Mouse (Mus musculus) thymus, adult 2 months (tissue): Measurements from ENCODE around the gene Rtkn. TPM values are rescaled to one million over a fixed set of nuclear protein-coding genes. Genes with fewer than 3 reads are reported as not detected.
A peak's percentile ranks its signal among the peaks of the same experiment; 100 is the strongest.

Source experiments
- DNase-seq: peaks from one replicate; pipeline ENCODE4 v3.0.0; 2021
- H3K27ac ChIP-seq: fragments of 200-500 bp; 2 replicates; pipeline ENCODE4 v1.5.1; 2012; ENCODE audit warnings: low read length, control low read depth; ENCODE audit not compliant: control insufficient read depth, insufficient read depth
- H3K27me3 ChIP-seq: fragments of 200-500 bp; 2 replicates; pipeline ENCODE4 v1.6.1; 2012; ENCODE audit warnings: mild to moderate bottlenecking, low read length, moderate library complexity, mixed read lengths; ENCODE audit not compliant: control insufficient read depth, insufficient read depth
- H3K36me3 ChIP-seq: fragments of 200-500 bp; 2 replicates; pipeline ENCODE4 v1.6.1; 2012; ENCODE audit warnings: mild to moderate bottlenecking, low read length, moderate library complexity; ENCODE audit not compliant: control insufficient read depth, insufficient read depth
- H3K4me1 ChIP-seq: fragments of 200-500 bp; replicated peaks from 2 replicates; pipeline ENCODE4 v1.6.1; 2012; ENCODE audit warnings: low read length; ENCODE audit not compliant: control insufficient read depth, insufficient read depth
- H3K4me3 ChIP-seq: fragments of 200-500 bp; 2 replicates; pipeline ENCODE4 v1.5.1; 2012; ENCODE audit warnings: mild to moderate bottlenecking, low read length, control low read depth, moderate library complexity; ENCODE audit not compliant: control insufficient read depth, insufficient read depth
- CTCF ChIP-seq: fragments of 200-500 bp; IDR thresholded peaks from 2 replicates; pipeline ENCODE4 v1.5.1; 2012; ENCODE audit warnings: mild to moderate bottlenecking, control low read depth, low read length, moderate library complexity, borderline replicate concordance; ENCODE audit not compliant: control insufficient read depth, poor library complexity, insufficient read depth; ENCODE audit errors: extremely low read depth
- POLR2A ChIP-seq: fragments of 200-500 bp; IDR thresholded peaks from 2 replicates; pipeline ENCODE4 v1.6.1; 2012; ENCODE audit warnings: mild to moderate bottlenecking, low read length, control low read depth, moderate library complexity; ENCODE audit not compliant: control insufficient read depth, poor library complexity, insufficient read depth; ENCODE audit errors: extremely low read depth
- WGBS: fragments of 180-500 bp; shearing (Covaris S2); methylation state at CpG from one replicate; pipeline ENCODE4 v1.1.7; 2018; 5-methylcytosine and 5-hydroxymethylcytosine counted together
- polyA plus RNA-seq: library from polyadenylated mRNA; depleted of rRNA; stranded (reverse); fragments of >200 nt; gene quantifications from 2 replicates; pipeline ENCODE4 v1.2.3, GENCODE M21; 2012; rRNA removed

Gene Rtkn
- polyA plus RNA-seq, 1 experiment: 40.5 TPM

GRCm38 (mm10) chr6:83185895-83186861 is 50.9 kb downstream of the Rtkn start:
- Histone ChIP-seq H3K27me3 (no peaks in the 10 kb centered on the region), H3K36me3 (peaks cover 19% of the 10 kb centered on the region), H3K4me1 (peaks cover 6% of the 10 kb centered on the region), H3K27ac (no peak overlapping the region), H3K4me3 (no peak overlapping the region)
- TF ChIP-seq POLR2A (no peak), CTCF (no peak)
- DNase-seq: peak; percentile 52
- 43% methylated on average over 25 of the region's 25 CpGs for WGBS

DNA sequence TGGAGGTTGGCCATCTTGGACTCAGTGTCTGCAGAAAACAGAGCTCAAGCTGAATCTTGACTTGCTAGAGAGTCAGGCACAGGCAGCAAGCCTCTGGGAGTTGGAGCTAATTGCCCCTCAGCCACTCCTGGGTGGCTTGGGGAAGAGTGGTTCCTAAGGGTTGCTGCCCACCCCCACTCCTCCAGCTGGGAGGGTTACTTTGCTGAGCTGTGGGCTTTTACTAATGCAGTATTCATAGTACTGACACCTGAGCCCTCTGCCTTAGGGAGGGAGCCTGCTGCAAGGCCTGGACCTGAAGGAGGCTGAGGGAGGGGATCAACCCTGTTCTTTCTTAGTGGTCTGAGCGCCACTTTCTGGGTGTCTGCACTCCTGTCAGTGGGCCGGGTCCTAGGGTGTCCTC is 51.7 kb downstream of the Rtkn start:
- TF ChIP-seq POLR2A (no peak), CTCF (no peak)
- Histone ChIP-seq H3K36me3 (peaks cover 25% of the 10 kb centered on the region), H3K27me3 (no peaks in the 10 kb centered on the region), H3K4me1 (peaks cover 6% of the 10 kb centered on the region), H3K27ac (no peak overlapping the region), H3K4me3 (no peak overlapping the region)
- DNase-seq: no peak
- WGBS: 93% methylated on average over 2 of the region's 2 CpGs

GRCm38 (mm10) chr6:83193571-83193970 is 58.3 kb downstream of the Rtkn start:
- DNase-seq: peak; percentile 31
- Histone ChIP-seq H3K27me3 (no peaks in the 10 kb centered on the region), H3K4me3 (no peak overlapping the region), H3K4me1 (no peaks in the 10 kb centered on the region; the same call in 1 of the 2 replicates), H3K27ac (no peak overlapping the region), H3K36me3 (peaks cover 49% of the 10 kb centered on the region)
- TF ChIP-seq CTCF (no peak), POLR2A (no peak)
- WGBS: 22% methylated on average over 7 of the region's 7 CpGs

- DNase-seq: no peak
- H3K27me3 ChIP-seq: no peaks in the 10 kb centered on the region
- 91% methylated on average over 15 of the region's 15 CpGs for WGBS
- TF ChIP-seq POLR2A (no peak), CTCF (no peak)
- no peaks in the 10 kb centered on the region; the same call in 1 of the 2 replicates for H3K4me1 ChIP-seq
- H3K36me3 ChIP-seq: peaks cover 23% of the 10 kb centered on the region
- no peak overlapping the region for H3K4me3 ChIP-seq
- no peak overlapping the region for H3K27ac ChIP-seq
Observed at GRCm38 (mm10) chr6:83197345-83198004, 62.2 kb downstream of the Rtkn start.

Other genes starting within 250 kb of the Rtkn start
- 3.0 and 3.3 TPM in 2 replicates for gene Sema4f, start 195.7 kb upstream of the Rtkn start, polyA plus RNA-seq
- 0.58 and 1.3 TPM in 2 replicates for gene M1ap, start 188.6 kb upstream of the Rtkn start, polyA plus RNA-seq
- 19.9 and 21.9 TPM in 2 replicates for gene Dok1, start 102.0 kb upstream of the Rtkn start, polyA plus RNA-seq
- 2.8 and 3.1 TPM in 2 replicates for gene Loxl3, start 101.3 kb upstream of the Rtkn start, polyA plus RNA-seq
- 867 and 886 TPM in 2 replicates for gene Aup1, start 80.9 kb upstream of the Rtkn start, polyA plus RNA-seq
- gene Htra2, start 80.2 kb upstream of the Rtkn start, polyA plus RNA-seq: 64.6 and 66.4 TPM in 2 replicates
- gene Dqx1, start 77.6 kb upstream of the Rtkn start, polyA plus RNA-seq: 3.6 and 4.4 TPM in 2 replicates
- 0.11 and 0.20 TPM in 2 replicates for gene Tlx2, start 65.2 kb upstream of the Rtkn start, polyA plus RNA-seq
- 24.4 and 25.5 TPM in 2 replicates for gene Pcgf1, start 57.6 kb upstream of the Rtkn start, polyA plus RNA-seq
- gene Lbx2, start 49.1 kb upstream of the Rtkn start, polyA plus RNA-seq: 2.1 and 2.6 TPM in 2 replicates
- 18.9 and 19.6 TPM in 2 replicates for gene Ccdc142, start 33.9 kb upstream of the Rtkn start, polyA plus RNA-seq
- 10.2 and 11.9 TPM in 2 replicates for gene Gm42688, start 33.8 kb upstream of the Rtkn start, polyA plus RNA-seq
- 67.2 and 83.6 TPM in 2 replicates for gene Mrpl53, start 26.4 kb upstream of the Rtkn start, polyA plus RNA-seq
- 142 and 143 TPM in 2 replicates for gene Mogs, start 20.0 kb upstream of the Rtkn start, polyA plus RNA-seq
- gene Wbp1, start 13.9 kb upstream of the Rtkn start, polyA plus RNA-seq: 227 and 265 TPM in 2 replicates
- 67.2 and 98.6 TPM in 2 replicates for gene Ino80b, start 10.0 kb upstream of the Rtkn start, polyA plus RNA-seq
- gene Wdr54, start 20.9 kb downstream of the Rtkn start, polyA plus RNA-seq: 0.80 and 0.89 TPM in 2 replicates
- gene 1700003E16Rik, start 20.9 kb downstream of the Rtkn start, polyA plus RNA-seq: 0.19 and 0.38 TPM in 2 replicates
- 166 and 167 TPM in 2 replicates for gene Dctn1, start 30.5 kb downstream of the Rtkn start, polyA plus RNA-seq
- 0.57 and 0.62 TPM in 2 replicates for gene Slc4a5, start 84.4 kb downstream of the Rtkn start, polyA plus RNA-seq
- 15.9 and 16.3 TPM in 2 replicates for gene Mthfd2, start 190.4 kb downstream of the Rtkn start, polyA plus RNA-seq
- 45.5 and 49.1 TPM in 2 replicates for gene Mob1a, start 190.6 kb downstream of the Rtkn start, polyA plus RNA-seq
- gene Bola3, start 213.7 kb downstream of the Rtkn start, polyA plus RNA-seq: 10.6 and 13.6 TPM in 2 replicates